Mouse (Mus musculus) lung, embryonic 14.5 days (tissue): Measurements from ENCODE around the gene Rps6. TPM values are rescaled to one million over a fixed set of nuclear protein-coding genes. Genes with fewer than 3 reads are reported as not detected.

ENCODE experiments used
- ATAC-seq: fragments of 200-750 bp; cut with Nextera tagmentation; 2 replicates; pipeline ENCODE4 v1.8.0; 2017; ENCODE audit warnings: mild to moderate bottlenecking, moderate TSS enrichment, moderate library complexity; ENCODE audit not compliant: insufficient read depth
- DNase-seq: peaks from one replicate; pipeline ENCODE4 v3.0.0-alpha.2; 2015
- H3K27ac ChIP-seq: fragments of 300-500 bp; sonication (generic); 2 replicates; pipeline ENCODE4 v1.5.1; 2014; ENCODE audit warnings: low read depth, mild to moderate bottlenecking, moderate library complexity
- H3K27me3 ChIP-seq: fragments of 300-500 bp; sonication (generic); 2 replicates; pipeline ENCODE4 v1.6.1; 2014; ENCODE audit warnings: low read length, control low read depth; ENCODE audit not compliant: insufficient read depth
- H3K36me3 ChIP-seq: fragments of 300-500 bp; sonication (generic); 2 replicates; pipeline ENCODE4 v1.6.1; 2014; ENCODE audit warnings: control low read depth; ENCODE audit not compliant: insufficient read depth
- H3K4me1 ChIP-seq: fragments of 300-500 bp; sonication (generic); 2 replicates; pipeline ENCODE4 v1.6.1; 2014; ENCODE audit warnings: antibody characterized with exemption, control low read depth; ENCODE audit not compliant: insufficient read depth
- H3K4me2 ChIP-seq: fragments of 300-500 bp; sonication (generic); 2 replicates; pipeline ENCODE4 v1.6.1; 2014; ENCODE audit warnings: mild to moderate bottlenecking
- H3K4me3 ChIP-seq: fragments of 300-500 bp; sonication (generic); 2 replicates; pipeline ENCODE4 v1.5.1; 2014; ENCODE audit warnings: low read depth, low read length
- H3K9ac ChIP-seq: fragments of 300-500 bp; sonication (generic); 2 replicates; pipeline ENCODE4 v1.6.1; 2014
- H3K9me3 ChIP-seq: fragments of 300-500 bp; sonication (generic); 2 replicates; pipeline ENCODE4 v1.6.1; 2016; ENCODE audit warnings: low read depth, low read length, control low read depth
- CTCF ChIP-seq: IDR thresholded peaks from 2 replicates; pipeline ENCODE4 v1.5.1; 2016; ENCODE audit warnings: antibody characterized with exemption, low read depth
- WGBS: fragments of 180-500 bp; shearing (Covaris S2); extraction: QIAGEN DNeasy Blood & Tissue Kit; methylation state at CpG from one replicate; pipeline ENCODE4 v1.1.7; 2014; 5-methylcytosine and 5-hydroxymethylcytosine counted together
- polyA plus RNA-seq: library from polyadenylated mRNA; unstranded; fragments of >200 nt; fragmentation: Nextera tagmentation; extraction: Ambion mirVana; gene quantifications from 2 replicates; pipeline ENCODE4 v1.2.1, GENCODE M21; 2014

Gene Rps6
- polyA plus RNA-seq, 1 experiment from 2014 or later, result 878 TPM

- Histone ChIP-seq H3K4me3 (no peak overlapping the region), H3K4me1 (no peaks in the 10 kb centered on the region), H3K9ac (no peak overlapping the region), H3K27ac (no peak overlapping the region), H3K4me2 (no peak overlapping the region), H3K27me3 (no peaks in the 10 kb centered on the region), H3K36me3 (peaks cover 48% of the 10 kb centered on the region), H3K9me3 (no peaks in the 10 kb centered on the region)
- ATAC-seq (no peak), DNase-seq (peak; percentile 31)
- TF ChIP-seq CTCF, result peak; percentile 51
- 59% methylated on average over 2 of the region's 2 CpGs for WGBS
These were observed 46.6 kb downstream of the Rps6 start for GRCm38 (mm10) chr4:86810604-86811003.

Other genes starting within 250 kb of the Rps6 start
- gene Haus6, start 245.4 kb downstream of the Rps6 start, polyA plus RNA-seq, result 27.7 and 28.9 TPM in 2 replicates
- gene Plin2, start 187.4 kb downstream of the Rps6 start, polyA plus RNA-seq, result 102 and 104 TPM in 2 replicates
- 11.3 and 13.6 TPM in 2 replicates for gene Dennd4c, start 108.9 kb downstream of the Rps6 start, polyA plus RNA-seq
- 28.2 and 32.3 TPM in 2 replicates for gene Acer2, start 17.0 kb upstream of the Rps6 start, polyA plus RNA-seq